8 mouse cellular contexts compared by ENCODE assay signal in the genomic region with DNA sequence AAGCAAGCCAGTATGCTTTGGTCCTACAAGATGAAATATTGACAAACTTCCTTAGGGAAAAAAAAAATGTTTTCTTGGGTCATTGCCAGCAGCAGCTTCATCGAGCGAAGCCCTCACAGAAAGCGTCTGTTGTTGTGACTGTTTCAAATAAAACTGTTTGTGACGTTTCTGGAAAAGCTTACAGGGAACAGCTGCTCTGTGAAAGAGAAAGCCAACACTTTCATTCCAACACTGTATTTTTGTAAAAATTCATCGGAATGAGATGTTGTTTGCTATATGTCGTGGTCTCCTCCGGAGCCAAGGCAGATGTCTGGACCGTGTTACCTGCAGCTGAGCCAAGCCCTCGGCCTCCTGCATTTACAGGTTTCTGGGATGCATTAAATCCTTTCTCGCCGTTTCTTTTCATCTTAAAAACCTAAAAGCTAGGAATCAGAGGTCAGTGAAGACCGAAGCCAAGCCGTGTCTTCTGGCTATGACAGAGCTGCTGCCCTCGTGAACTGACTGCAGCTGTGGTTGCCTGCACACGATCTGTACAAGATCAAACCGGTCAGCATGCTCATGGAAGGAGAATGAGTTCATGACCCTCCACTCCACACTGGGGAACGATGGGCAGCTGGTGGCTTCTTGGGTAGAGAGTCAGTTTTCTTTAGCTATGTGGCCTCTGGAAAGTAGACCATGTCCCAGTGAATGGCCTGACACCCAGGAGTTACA. TPM values are rescaled to one million over a fixed set of nuclear protein-coding genes. Genes with fewer than 3 reads are reported as not detected.
A peak's percentile ranks its signal among the peaks of the same experiment; 100 is the strongest.
DNase-seq lines count a peak whose midpoint lies in the region; ATAC-seq and TF ChIP-seq lines count a peak whose summit lies in the region.

No protein-coding gene starts in this region.

- H3K4me3 ChIP-seq in forebrain, embryonic 15.5 days: no peak overlapping the region
- no peak overlapping the region for H3K4me3 ChIP-seq in forebrain, embryonic 11.5 days (ENCODE audit: low read depth, low read length)
- H3K4me3 ChIP-seq in spleen, adult 2 months (ENCODE audit: extremely low read depth, insufficient read depth, insufficient read length): no peak overlapping the region

- peaks cover 12% of the 10 kb centered on the region; the same call in 1 of the 2 replicates for H3K27me3 ChIP-seq in forebrain, embryonic 15.5 days
- H3K27me3 ChIP-seq in forebrain, embryonic 11.5 days (ENCODE audit: control insufficient read depth, insufficient read depth, low read length): no peaks in the 10 kb centered on the region
- H3K27me3 ChIP-seq in spleen, adult 2 months (ENCODE audit: control insufficient read depth, insufficient read depth, low read length): no peaks in the 10 kb centered on the region

- no peak overlapping the region for H3K9ac ChIP-seq in forebrain, embryonic 15.5 days (replicated peaks)
- H3K9ac ChIP-seq in forebrain, embryonic 11.5 days (ENCODE audit: low read length): no peak overlapping the region

- no peak overlapping the region for H3K4me2 ChIP-seq in forebrain, embryonic 15.5 days (replicated peaks)
- no peak overlapping the region for H3K4me2 ChIP-seq in forebrain, embryonic 11.5 days (ENCODE audit: low read depth, low read length, severe bottlenecking)

- peak; percentile 79 for ATAC-seq in forebrain, embryonic 15.5 days (replicated peaks)
- ATAC-seq in forebrain, embryonic 11.5 days (replicated peaks; ENCODE audit: low FRiP score): no peak
- ATAC-seq in CD4-positive, CD25-positive, alpha-beta regulatory T cell, adult 4 months: no peak
- no peak for ATAC-seq in granulocyte monocyte progenitor cell, adult 5-6 weeks (replicated peaks; ENCODE audit: poor library complexity, severe bottlenecking)
- ATAC-seq in cerebellum, adult (ENCODE audit: insufficient number of reproducible peaks, low FRiP score, low TSS enrichment): no peak

- no peak for TF ChIP-seq CTCF in spleen, adult 2 months (IDR thresholded peaks at IDR 0.05; ENCODE audit: extremely low read depth, insufficient read depth, insufficient read length, insufficient replicate concordance)

- H3K27ac ChIP-seq in forebrain, embryonic 15.5 days (replicated peaks): peak overlapping the region; percentile 0; the same call in 1 of the 2 replicates
- no peak overlapping the region for H3K27ac ChIP-seq in forebrain, embryonic 11.5 days (ENCODE audit: low read depth, low read length)
- H3K27ac ChIP-seq in spleen, adult 2 months (ENCODE audit: insufficient read depth, low read length): peak overlapping the region; percentile 48; the same call in 1 of the 2 replicates

- WGBS in forebrain, embryonic 15.5 days: 71% methylated on average over 17 of the region's 17 CpGs
- WGBS in forebrain, embryonic 11.5 days: 89% methylated on average over 17 of the region's 17 CpGs
- WGBS in spleen, adult 2 months: 84% methylated on average over 17 of the region's 17 CpGs

- no peaks in the 10 kb centered on the region for H3K9me3 ChIP-seq in forebrain, embryonic 15.5 days
- no peaks in the 10 kb centered on the region for H3K9me3 ChIP-seq in forebrain, embryonic 11.5 days (ENCODE audit: control insufficient read depth, low read length)

- no peak for DNase-seq in forebrain, embryonic 11.5 days (ENCODE audit: low spot score)
- DNase-seq in spleen, adult 2 months (ENCODE audit: low read depth in 1 of 2, low spot score in 2 of 2): no peak
- DNase-seq in spleen, postnatal 36 days (ENCODE audit: low spot score in 2 of 2): no peak
- DNase-seq in layer of hippocampus, adult 8-10 months (ENCODE audit: low spot score in 2 of 2): peak; percentile 42 to 43

- TF ChIP-seq POLR2A in spleen, adult 2 months (IDR thresholded peaks at IDR 0.05; ENCODE audit: low read depth, low read length): no peak

- no peaks in the 10 kb centered on the region for H3K4me1 ChIP-seq in forebrain, embryonic 15.5 days
- H3K4me1 ChIP-seq in forebrain, embryonic 11.5 days (replicated peaks; ENCODE audit: control insufficient read depth, insufficient read depth, low read length): no peaks in the 10 kb centered on the region
- H3K4me1 ChIP-seq in spleen, adult 2 months (ENCODE audit: control insufficient read depth, insufficient read depth, insufficient read length): no peaks in the 10 kb centered on the region; the same call in 1 of the 2 replicates

- no peaks in the 10 kb centered on the region for H3K36me3 ChIP-seq in forebrain, embryonic 15.5 days
- no peaks in the 10 kb centered on the region for H3K36me3 ChIP-seq in forebrain, embryonic 11.5 days (ENCODE audit: control insufficient read depth, insufficient read depth, low read length)
- no peaks in the 10 kb centered on the region for H3K36me3 ChIP-seq in spleen, adult 2 months (ENCODE audit: control insufficient read depth, insufficient read depth, low read length)

RNA-seq across cellular contexts. Expression of a gene that starts 50.0 kb away (rescaled TPM):
- polyA plus RNA-seq in forebrain, embryonic 15.5 days (2015; fragmentation: Nextera tagmentation; extraction: Ambion mirVana): 179 and 187 TPM in 2 replicates
- 247 and 262 TPM in 2 replicates for polyA plus RNA-seq in forebrain, embryonic 11.5 days (2014; fragmentation: Nextera tagmentation; extraction: Ambion mirVana)
- polyA plus RNA-seq in spleen, adult 2 months (2012; rRNA removed): 87.0 and 92.5 TPM in 2 replicates
- total RNA-seq in layer of hippocampus, adult 8-10 months (2022): 10 to 100 TPM; 53.7 to 67.2 (median 60.0) TPM
- polyA plus RNA-seq in CD4-positive, CD25-positive, alpha-beta regulatory T cell, adult 4 months (2017; shearing (Covaris generic)): 100 to 1,000 TPM in 1 of 2 experiments, 10 to 100 TPM in 1; 99.6 to 100 TPM
- total RNA-seq in granulocyte monocyte progenitor cell, adult 5-6 weeks (2014; fragmentation: Nextera tagmentation): 109 and 110 TPM in 2 replicates
- total RNA-seq in granulocyte monocyte progenitor cell, adult 5-6 weeks (2017): 53.9 and 72.0 TPM in 2 replicates

Comparison
In these comparisons a context has a peak if more than half of its experiments do, and no peak if none do; other contexts are left out.
1. DNase-seq: peak in layer of hippocampus, adult 8-10 months (2 of 2); none in forebrain, embryonic 11.5 days (single experiment), spleen, adult 2 months (0 of 2) and spleen, postnatal 36 days (0 of 2).